Mouse (Mus musculus) cerebellum, adult 11 months (tissue): ENCODE measurements around the gene Oma1.

Experiments used
- DNase-seq: peaks from one replicate; pipeline ENCODE4 v3.0.0; 2022

Gene Oma1

DNA sequence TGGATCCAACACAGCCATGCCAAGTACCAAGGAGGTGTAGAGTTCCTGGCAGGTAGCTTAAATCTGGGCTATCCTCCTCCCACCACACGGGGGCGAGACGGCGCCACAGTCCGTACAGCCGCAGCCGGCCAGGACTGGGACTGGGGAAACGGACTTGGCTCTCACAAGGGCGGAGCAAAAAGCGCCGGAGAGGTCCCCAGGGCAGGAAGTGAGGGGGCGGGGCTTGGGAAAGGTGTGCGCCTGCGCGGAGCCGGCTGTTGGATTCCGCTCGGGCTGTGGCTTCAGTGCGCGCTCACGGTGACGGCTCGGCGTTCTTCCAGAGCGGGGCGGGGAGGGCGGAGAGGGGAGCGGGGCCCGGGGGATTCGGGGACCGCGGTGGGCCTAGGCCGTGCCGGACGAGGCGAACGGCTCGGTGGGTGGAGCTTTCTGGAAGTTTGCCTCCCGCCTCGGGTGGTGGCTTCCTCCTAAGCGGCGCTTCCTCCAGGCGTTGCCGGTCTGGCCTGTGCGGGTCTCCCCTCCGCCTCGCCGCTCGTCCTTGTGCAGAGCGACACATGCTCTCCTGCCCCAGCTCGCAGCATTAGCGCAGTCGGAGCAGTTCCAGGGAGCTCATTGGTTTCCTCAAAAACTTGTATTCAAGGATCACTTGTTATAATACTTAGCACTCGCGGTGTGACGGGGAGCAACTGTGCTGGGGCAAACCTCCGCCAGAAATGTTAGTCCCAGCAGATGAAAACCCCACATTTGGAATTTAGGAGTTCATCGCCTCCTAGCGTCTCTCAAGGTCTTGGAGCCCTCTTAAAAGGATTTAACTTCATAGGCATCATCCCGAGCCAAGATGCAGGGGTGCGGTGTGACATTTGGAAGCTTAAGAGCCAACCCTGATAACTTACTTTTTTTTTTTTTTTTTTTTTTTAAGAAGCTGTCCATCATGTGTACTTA is at the start of gene Oma1:
Gene Oma1 (plus strand): TSS at position 226 of the 939 bp plus-strand sequence.
- peak; percentile 100 for DNase-seq

DNA sequence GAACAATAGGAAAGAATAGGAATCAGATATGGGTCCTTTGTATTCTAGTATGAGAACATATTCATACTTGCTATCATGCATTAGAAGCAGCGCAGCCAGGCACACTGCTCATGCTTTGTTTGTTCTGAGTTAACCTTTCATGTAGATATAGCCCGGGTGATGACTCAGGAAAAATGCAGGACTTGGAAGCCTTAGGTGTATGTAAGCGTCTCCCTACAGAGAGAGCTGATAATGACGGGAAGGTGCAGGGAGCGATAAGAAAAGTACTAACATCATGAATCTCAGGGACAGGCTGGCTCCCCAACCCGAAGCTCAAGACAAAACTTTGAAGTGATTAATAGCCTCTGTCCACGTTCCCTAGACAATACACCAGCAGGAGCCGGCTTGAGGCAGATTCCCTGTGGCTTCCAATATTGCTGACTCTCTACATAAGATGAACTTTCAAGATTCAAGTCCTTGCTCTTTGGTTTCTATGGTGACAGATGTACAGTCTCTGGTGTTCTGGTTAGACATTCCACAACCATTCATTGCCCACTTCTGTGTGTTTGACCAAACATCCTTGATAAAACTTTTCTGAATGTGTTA is 49.7 kb upstream of the Oma1 start:
- DNase-seq = no peak

DNA sequence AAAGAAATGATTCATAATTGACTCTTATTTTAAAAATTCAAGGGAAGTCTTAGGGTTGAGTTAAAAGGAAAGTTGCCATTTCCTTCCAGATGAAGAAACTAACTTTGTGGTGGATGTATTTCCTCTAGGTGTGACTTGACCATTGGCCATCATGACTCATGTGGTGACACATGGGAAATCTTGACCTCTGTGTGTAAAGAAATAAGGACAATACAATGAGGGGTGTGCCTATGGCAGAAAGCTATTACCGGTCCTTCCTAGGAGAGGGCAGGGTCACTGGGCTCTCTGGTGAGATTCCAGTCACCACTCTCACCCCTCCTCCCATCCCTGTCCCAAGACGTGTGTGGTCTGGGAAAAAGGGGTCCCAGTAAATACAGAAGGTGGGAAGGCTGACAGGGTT is 48.4 kb upstream of the Oma1 start:
- no peak for DNase-seq

DNA sequence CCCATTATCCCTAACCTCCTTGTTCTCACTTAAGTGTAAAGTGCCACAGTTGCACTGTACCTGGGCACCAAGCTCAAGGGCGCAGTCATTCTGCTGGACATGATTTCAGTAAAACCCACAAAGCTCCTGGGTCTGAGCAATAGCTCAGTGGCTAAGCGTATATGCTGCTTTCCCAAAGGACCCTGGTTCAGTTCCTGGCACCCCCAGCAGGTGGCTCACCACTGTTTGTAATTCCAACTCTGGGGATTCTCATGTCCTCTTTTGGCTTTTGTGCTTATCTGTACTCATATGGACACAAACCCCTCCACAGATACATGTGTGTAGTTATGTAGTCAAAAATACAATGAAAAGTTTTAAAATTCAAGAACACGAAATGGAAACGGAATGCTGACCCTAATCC is 44.3 kb upstream of the Oma1 start:
- no peak for DNase-seq

DNA sequence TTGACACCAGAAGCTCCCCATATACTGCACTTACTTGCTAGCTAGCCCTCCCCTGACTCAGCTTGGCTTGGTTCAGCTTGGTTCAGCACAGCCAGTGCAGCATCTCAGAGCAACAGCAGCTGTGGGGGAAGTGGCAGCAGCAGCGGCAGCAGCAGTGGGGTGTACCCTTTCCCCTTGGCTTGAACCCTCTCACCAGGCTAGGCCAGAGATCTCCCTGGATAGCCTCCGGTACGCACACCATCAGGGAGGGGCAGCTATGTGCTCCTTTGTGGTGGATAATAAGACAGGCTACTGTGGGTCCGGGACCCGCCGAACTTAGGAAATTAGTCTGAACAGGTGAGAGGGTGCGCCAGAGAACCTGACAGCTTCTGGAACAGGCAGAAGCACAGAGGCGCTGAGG is 40.6 kb upstream of the Oma1 start:
- no peak for DNase-seq

DNA sequence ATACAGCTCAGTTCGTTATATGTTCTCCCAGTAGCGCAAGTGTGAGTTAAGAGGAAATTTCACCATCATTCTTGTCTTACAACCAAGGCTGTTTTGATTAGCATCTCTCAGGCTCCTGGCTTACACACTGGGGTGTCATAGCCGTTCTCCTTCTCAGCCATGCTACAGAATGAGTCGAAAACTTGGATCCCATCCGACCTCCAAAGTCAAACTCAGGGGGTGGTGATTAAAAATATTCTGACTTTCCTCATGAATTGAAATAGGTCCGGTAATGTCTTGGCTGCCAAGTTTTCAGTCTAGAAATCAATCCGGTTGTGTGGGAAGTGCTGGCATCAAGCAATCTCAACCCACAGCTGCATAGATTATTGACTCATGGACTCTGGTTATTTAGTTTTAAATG is 25.3 kb upstream of the Oma1 start:
- no peak for DNase-seq

DNA sequence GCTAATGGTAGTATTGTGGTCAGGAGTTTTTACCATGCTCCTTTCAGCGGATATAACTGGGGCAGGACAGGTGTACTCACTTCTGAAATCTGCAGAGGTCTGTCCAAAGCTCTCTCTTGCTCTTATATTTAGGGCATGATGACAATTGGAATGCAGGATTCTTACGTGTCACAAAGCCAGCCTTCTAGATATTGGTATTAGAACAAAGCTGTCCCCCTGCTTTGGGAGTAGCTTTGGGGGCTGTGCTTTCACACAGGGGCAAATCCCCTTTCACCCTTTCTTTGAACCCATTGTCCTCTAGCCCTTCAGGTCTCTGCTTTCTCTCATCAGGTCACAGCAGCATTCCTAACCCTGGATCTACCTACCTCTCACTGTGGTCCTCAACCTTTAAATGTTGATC is 22.8 kb upstream of the Oma1 start, which contains the start of gene 4921539E11Rik:
Gene 4921539E11Rik (minus strand): TSS at position 101 of the 400 bp plus-strand sequence.
- no peak for DNase-seq

DNA sequence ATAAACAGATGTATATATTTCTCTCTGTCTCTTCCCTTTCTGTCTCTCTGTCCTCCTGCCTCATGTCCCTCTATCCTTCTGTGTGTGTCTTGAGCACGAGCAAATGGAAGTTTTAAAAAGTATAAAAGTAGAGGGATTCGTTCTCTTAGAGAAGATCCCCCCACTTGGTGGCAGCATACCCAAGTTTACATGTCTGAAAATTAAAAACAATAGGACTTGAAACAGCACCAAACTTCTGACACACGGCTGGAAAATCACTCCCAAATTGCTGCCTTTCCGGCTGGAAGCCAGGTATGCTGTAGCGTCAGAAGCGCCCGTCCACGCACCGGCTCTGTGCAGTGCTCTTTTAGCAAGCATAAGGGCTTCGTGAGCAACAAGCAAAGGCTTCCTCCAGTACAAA is 14.3 kb upstream of the Oma1 start:
- DNase-seq = no peak

DNA sequence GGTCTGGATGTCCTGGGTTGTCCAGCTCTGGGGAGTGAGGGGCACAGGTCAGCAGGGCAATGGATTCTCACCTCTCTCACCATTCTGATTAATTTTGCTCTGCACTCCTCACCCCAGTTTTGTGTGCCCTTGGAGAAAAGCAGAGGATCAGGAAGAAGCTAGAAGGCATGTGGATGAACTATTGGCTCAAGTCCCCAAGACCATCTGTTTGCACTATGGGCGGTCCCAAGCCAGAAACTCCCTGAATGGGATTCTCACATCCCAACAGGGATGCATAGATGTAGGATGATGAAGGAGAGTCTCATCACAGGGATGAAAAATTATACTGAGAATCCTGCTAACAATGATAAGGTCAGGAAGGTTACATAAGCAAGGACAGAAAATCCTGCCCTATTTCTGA is 9.8 kb upstream of the Oma1 start:
- DNase-seq = peak; percentile 57

DNA sequence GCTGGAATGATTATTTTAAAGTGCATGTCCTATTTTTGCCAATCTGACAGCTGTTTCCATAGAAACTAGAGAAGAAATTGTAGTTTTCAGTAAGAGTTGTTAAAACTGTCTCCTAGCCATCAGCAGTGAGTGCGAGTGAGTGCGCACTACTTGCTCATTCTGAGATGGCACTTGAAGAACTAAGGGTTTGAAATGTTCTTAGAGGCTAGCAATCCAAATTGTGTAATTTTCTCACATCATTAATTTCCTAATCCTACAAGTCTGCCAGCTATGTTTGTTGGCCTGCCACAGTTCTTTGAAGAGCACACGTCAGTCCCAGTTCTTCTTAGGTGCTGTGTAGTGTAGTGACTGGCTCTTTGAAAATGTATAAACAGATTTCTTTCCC is 906 bp downstream of the Oma1 start:
- no peak for DNase-seq

DNA sequence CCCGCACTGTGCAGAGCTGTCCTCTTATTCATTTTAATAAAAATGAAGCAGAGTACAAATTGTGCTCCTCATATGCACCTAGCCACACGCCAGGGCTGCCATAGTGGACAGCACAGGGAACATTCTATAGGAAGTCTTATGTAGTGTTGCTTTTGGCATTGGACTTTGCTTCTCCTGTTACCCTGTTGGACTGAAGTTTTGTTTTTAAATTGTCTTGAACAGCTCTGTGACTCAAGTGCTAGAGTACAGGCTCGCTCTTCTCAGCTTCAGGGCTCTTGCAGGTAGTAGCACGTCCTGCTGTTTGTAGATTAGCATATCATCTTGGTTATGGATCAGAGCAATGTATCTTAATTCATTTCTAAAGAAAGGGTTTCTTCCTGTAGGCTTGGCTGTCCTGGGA is 2.2 kb downstream of the Oma1 start:
- DNase-seq = no peak

DNA sequence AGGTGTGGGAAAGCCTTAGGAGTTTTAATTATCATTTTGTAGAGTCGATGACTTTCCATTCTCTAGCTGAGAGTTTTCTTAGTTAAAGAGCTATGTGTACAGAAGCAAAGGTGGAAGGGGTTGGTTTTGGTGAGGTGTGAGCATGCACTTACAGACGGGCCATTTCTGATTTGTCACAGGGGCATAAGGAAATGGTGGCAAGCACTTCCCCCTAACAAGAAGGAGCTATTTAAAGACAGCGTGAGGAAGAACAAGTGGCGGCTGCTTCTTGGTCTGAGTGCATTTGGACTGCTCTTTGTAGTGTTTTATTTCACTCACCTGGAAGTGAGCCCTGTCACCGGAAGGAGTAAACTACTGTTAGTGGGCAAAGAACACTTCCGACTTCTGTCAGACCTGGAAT is 7.8 kb downstream of the Oma1 start:
- DNase-seq = no peak

DNA sequence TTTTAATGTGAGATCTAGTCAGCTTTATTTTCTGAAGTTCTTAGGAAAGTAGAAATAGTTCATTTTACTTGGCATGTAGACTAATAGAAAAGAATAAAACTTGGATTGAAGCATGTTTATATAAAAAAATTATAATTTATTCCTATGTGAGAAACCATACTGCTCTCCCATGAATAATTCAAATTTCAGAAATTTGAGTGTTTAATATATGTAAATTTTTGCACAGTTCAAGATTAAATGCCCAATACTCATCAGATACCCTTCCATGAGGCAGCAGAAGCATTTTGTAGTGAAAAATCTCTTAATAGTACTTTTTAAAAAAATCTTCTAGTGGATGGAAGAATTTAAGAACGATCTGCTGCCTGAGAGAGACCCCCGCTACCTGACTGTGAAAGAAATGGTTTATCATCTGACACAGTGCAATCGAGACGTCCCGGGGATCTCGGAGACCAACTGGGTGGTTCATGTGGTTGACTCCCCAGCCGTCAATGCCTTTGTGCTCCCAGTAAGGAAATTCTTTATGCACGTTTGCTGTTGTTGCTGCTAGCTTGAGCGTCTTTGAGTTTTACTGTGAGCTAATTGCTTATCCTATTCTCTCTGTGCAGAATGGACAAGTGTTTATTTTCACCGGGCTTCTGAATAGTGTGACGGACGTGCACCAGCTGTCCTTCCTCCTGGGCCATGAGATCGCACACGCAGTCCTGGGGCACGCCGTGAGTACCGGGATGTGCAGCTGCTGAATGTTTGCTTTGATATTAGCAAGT is 11.3 kb downstream of the Oma1 start:
- no peak for DNase-seq

DNA sequence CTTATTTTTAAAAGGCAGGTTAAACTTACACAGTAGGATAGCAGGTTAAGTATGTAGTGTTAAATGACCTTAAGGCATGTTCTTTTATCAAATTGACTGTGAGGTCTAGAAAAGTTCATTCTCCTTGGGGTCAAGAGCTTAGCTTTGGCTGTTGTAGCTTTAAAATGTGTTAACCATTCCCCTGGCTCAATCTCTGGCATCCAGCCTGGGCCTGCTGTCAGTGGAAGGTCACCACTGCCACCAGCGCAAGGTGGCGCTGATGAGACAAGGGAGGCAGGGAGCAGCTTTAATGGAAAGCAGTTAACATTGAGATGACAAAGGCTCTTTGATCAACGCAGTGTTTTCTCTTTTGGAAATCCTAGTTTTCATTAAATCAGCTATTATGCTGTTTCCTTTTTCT is 13.4 kb downstream of the Oma1 start:
- DNase-seq = no peak

DNA sequence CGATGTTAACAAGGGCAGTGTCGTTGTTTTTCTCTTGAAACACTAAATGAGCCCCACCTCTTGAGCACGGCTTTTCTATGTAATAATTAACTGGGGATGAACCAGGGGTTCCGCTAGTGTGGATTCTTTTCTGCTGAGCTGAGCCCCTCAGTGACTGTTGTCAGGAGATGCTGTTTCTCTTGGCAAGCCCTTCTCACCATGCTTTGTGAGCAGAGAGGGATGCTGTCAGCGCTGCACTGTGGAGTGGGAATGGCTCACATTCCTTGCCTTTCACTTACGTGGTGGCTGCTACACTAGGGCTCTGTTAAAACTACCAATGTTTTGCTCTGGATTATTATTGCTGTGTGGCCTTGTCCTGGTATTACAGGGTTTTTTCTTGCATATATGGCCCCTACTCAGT is 15.7 kb downstream of the Oma1 start:
- no peak for DNase-seq

DNA sequence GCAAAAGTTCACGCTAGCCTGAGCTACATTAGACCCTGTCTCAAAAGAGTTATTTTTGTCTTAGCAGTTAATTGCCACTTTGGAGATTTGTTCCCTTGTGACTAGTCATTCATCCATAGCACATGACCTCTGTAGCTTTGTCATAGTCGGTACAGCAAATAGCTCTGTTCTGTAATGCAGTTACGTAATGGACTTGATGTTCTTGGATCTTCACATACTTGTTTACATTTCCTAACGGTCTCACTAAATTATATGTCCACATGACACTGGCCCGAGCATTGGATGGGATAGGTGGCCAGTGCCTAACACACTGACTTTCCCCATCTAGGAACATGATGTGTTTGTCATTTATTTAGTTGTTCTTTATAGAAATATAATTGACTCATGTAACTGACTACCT is 21.5 kb downstream of the Oma1 start:
- no peak for DNase-seq

DNA sequence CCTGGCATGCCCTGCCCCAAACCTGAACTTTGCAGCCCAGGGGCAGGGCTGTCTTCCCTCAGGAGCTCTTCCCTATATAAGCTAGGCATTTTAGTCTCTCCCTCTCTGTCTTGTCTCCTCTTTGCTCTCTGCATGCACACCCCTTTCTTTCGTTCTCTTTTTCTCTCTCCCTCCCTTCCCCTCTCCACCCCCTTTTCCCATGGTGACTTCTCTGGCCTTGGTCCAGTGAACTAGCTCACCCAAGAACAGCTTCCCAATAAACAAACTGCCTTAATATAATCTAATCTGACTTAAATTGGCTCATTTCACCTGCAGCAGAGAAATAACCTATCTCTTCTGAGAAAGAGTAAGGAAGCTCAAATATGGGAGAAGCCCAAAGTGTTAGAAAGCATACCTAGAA is 27.1 kb downstream of the Oma1 start:
- DNase-seq = no peak

DNA sequence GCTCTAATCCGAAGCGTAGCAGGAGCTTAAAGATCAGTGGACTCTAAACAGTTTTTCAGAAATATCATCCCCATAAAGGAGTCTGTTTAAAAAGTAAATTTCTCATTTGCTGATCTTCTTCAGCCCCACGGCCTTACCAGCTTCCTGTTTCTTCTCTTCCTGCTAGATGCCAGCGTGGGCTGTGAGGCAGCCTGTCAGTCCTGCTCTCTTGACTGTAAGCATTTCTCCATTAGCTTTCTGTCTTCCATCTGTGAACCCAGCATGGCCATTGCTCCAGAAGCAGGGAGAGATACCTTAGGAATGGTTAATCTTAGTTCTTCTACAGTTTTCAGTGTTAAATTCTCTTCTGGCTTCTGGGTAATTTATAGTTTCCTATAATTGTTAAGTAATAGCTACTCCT is 28.0 kb downstream of the Oma1 start:
- no peak for DNase-seq

DNA sequence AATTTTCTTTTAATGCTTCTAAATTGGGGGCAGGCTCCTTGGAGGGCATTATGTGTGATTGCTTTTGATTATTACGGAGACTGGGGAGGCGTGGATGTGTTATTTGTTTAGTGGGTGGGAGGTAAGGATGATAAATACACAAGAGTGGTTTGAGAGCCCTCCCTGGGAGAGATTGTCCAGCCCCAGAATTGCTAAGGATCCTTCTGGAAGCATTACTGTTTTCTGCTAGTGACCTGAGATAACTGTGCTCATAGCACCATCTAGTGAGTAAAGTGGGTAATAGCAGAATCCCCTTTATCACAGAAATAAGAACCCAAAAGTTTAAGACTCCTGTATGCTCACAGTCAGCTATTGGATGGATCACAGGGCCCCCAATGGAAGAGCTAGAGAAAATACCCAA is 32.4 kb downstream of the Oma1 start:
- DNase-seq = peak; percentile 15

DNA sequence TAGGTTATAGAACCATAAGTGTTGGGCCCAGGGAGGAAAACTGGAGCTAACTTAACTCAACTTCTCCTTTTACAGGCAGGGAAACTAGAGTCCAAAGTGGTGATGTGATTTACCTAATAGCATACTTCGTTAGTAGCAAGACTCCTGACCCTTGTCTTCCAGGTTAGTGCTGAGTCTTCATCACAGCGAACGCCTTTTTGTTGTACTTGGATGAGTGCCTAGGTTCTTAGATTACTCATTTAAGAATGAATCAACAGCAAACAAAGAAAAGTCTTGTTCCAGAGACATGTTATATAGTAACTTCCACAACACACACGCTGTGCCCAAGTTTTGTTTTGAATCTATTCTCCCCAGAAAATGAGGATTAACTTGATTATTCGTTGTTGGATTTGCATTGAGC is 33.2 kb downstream of the Oma1 start:
- no peak for DNase-seq

DNA sequence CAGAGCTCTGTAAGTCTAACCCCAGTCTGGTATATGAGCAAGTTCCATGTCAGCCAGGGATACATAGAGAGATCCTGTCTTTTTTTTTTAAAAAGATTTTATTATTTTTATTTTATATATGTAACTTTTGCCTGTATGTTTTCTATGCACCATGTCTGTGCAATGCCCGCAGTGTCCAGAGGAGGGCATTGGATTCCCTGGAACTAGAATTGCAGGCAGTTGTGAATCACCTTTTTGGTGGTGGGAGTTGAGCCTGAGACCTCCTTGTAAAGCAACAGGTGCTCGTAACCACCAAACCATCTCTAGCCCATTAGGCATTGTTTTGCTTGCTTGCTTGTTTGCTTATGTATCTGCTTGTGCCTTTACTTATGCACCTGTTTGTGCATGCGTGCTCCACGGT is 35.6 kb downstream of the Oma1 start:
- no peak for DNase-seq

DNA sequence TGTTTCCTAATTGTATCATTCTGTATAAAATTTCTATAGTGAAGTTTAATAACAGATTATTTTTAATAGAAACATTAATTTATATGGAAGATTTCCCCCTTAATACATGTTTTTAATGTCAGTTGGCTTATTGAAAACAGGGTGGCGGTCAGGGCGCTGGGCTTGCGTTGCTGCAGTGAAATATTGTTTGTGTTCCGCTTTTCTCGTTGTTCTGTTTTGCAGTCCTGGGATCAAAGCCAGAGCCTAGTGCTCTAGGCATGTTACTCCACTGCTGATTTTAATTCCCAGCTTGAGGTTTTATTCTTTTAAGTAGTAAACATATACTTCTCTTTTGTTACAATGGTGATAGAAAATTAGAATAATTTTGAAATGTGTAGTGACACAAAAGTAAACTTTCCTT is 39.3 kb downstream of the Oma1 start:
- DNase-seq = no peak

DNA sequence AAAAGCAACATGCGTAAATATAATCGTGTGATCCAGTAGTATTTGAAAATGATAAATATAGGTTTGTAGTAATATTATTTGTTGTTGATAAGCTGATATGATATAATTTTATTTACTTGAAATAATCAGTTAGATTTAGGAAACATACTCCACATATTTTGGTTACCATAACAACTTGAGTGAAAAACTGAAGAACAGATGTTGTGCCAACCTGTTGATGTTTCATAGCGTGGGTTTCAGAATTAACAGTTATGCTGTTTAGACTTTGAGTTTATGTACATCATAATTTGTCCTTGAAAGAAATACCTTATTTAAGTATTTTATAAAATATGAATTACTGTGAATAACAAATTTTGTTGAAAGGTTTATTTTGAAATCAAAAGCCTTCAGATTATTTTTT is 43.8 kb downstream of the Oma1 start:
- no peak for DNase-seq

DNA sequence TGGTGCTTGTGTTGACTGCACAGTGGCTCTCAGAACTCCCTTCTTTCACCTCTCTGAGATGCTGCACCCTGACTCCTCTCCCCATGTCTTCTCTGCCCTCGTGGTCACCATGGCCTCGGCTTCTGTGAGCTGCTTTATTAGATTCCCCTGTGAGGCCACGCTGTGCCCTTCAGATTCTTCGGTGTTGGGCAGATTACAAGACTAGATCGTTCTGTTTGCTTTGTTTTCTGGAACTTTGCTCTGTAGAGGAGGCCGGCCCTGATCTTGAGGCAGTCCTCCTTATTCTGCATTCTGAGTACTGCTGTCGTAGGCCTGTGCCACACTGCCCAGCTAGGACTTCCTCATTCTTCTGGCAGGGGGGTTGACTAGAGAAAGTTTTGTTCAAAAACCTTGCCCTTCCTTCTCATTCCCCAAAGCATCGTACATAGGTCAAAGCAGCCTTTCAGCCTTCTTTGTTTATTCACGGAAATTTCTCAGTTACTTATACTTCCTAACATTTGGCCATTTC is 45.4 kb downstream of the Oma1 start:
- DNase-seq = no peak
